Mouse (Mus musculus) liver, adult 2 months (tissue): Measurements from ENCODE around the gene Me1. TPM values are rescaled to one million over a fixed set of nuclear protein-coding genes. Genes with fewer than 3 reads are reported as not detected.

Experiments
- DNase-seq: peaks from one replicate; pipeline ENCODE4 v3.0.0-alpha.2; 2011; ENCODE audit warnings: low read depth, low spot score; ENCODE audit errors: extremely low read depth
- H3K27ac ChIP-seq: fragments of 200-500 bp; replicated peaks from 2 replicates; pipeline ENCODE4 v1.5.1; 2012; ENCODE audit warnings: low read depth, mild to moderate bottlenecking, control low read depth, inconsistent platforms, low read length; ENCODE audit not compliant: insufficient read depth
- H3K27me3 ChIP-seq: fragments of 200-500 bp; 2 replicates; pipeline ENCODE4 v1.6.1; 2012; ENCODE audit warnings: mild to moderate bottlenecking, moderate library complexity, low read length, inconsistent platforms; ENCODE audit not compliant: control insufficient read depth, insufficient read depth
- H3K36me3 ChIP-seq: fragments of 200-500 bp; 2 replicates; pipeline ENCODE4 v1.6.1; 2012; ENCODE audit warnings: low read length, inconsistent platforms; ENCODE audit not compliant: control insufficient read depth, insufficient read depth
- H3K4me1 ChIP-seq: fragments of 200-500 bp; 2 replicates; pipeline ENCODE4 v1.6.1; 2011; ENCODE audit warnings: low read length; ENCODE audit not compliant: control insufficient read depth, insufficient read depth
- H3K4me3 ChIP-seq: fragments of 200-500 bp; 2 replicates; pipeline ENCODE4 v1.5.1; 2011; ENCODE audit warnings: low read depth, mild to moderate bottlenecking, control low read depth, low read length, moderate library complexity; ENCODE audit not compliant: insufficient read depth
- H3K79me2 ChIP-seq: fragments of 200-500 bp; 2 replicates; pipeline ENCODE4 v1.6.1; 2012; ENCODE audit warnings: inconsistent platforms, mild to moderate bottlenecking, low read length, moderate library complexity; ENCODE audit not compliant: control insufficient read depth, insufficient read depth
- H3K9ac ChIP-seq: fragments of 200-500 bp; 2 replicates; pipeline ENCODE4 v1.6.1; 2012; ENCODE audit warnings: low read depth, mild to moderate bottlenecking, control low read depth, inconsistent platforms, low read length
- CTCF ChIP-seq: fragments of 200-500 bp; IDR thresholded peaks from 2 replicates; pipeline ENCODE4 v1.5.1; 2011; ENCODE audit warnings: low read depth, low read length, control low read depth
- POLR2A ChIP-seq: fragments of 200-500 bp; IDR thresholded peaks from 2 replicates; pipeline ENCODE4 v1.6.1; 2011; ENCODE audit warnings: low read length, control low read depth; ENCODE audit not compliant: insufficient read depth; ENCODE audit errors: extremely low read depth
- WGBS: fragments of 180-500 bp; shearing (Covaris S2); methylation state at CpG from one replicate; pipeline ENCODE4 v1.1.7; 2018; 5-methylcytosine and 5-hydroxymethylcytosine counted together
- polyA plus RNA-seq: library from polyadenylated mRNA; depleted of rRNA; stranded (reverse); fragments of >200 nt; gene quantifications from 2 replicates; pipeline ENCODE4 v1.2.3, GENCODE M21; 2012
- total RNA-seq: library from RNA; depleted of rRNA; stranded (reverse); fragments of >200 nt; gene quantifications from 2 replicates; pipeline ENCODE4 v1.2.3, GENCODE M21; 2014

Gene Me1
- total and polyA plus RNA-seq, 2 experiments = 87.4 to 101 TPM

- Histone ChIP-seq H3K36me3 (peaks cover 48% of the 10 kb centered on the region), H3K27ac (no peak overlapping the region), H3K27me3 (no peaks in the 10 kb centered on the region), H3K4me1 (no peaks in the 10 kb centered on the region), H3K9ac (no peak overlapping the region), H3K79me2 (no peaks in the 10 kb centered on the region), H3K4me3 (no peak overlapping the region)
- 91% methylated on average over 11 of the region's 11 CpGs for WGBS
- DNase-seq = no peak
- TF ChIP-seq POLR2A = no peak
- no peak for TF ChIP-seq CTCF
These were observed 108.5 kb downstream of the Me1 start for GRCm38 (mm10) chr9:86587019-86587795.

GRCm38 (mm10) chr9:86583740-86584139 is 112.0 kb downstream of the Me1 start:
- TF ChIP-seq POLR2A (no peak), CTCF (peak; percentile 82)
- Histone ChIP-seq H3K27ac (no peak overlapping the region), H3K79me2 (no peaks in the 10 kb centered on the region), H3K4me3 (no peak overlapping the region), H3K27me3 (no peaks in the 10 kb centered on the region), H3K4me1 (no peaks in the 10 kb centered on the region), H3K36me3 (peaks cover 54% of the 10 kb centered on the region), H3K9ac (no peak overlapping the region)
- peak; percentile 47 for DNase-seq
- WGBS = 62% methylated on average over 3 of the region's 3 CpGs

- Histone ChIP-seq H3K27me3 (no peaks in the 10 kb centered on the region), H3K9ac (no peak overlapping the region), H3K4me3 (no peak overlapping the region), H3K79me2 (no peaks in the 10 kb centered on the region), H3K27ac (no peak overlapping the region), H3K36me3 (peaks cover 60% of the 10 kb centered on the region), H3K4me1 (no peaks in the 10 kb centered on the region)
- DNase-seq = no peak
- TF ChIP-seq CTCF (no peak), POLR2A (no peak)
- 84% methylated on average over 10 of the region's 10 CpGs for WGBS
These were observed 116.1 kb downstream of the Me1 start for GRCm38 (mm10) chr9:86579657-86580056.

- 94% methylated on average over 6 of the region's 6 CpGs for WGBS
- peaks cover 9% of the 10 kb centered on the region; the same call in 1 of the 2 replicates for H3K4me1 ChIP-seq
- no peak overlapping the region for H3K27ac ChIP-seq
- TF ChIP-seq CTCF (no peak), POLR2A (no peak)
- H3K36me3 ChIP-seq = peaks cover 43% of the 10 kb centered on the region
- H3K27me3 ChIP-seq = no peaks in the 10 kb centered on the region
- DNase-seq = no peak
- H3K79me2 ChIP-seq = no peaks in the 10 kb centered on the region
- no peak overlapping the region for H3K9ac ChIP-seq
- H3K4me3 ChIP-seq = no peak overlapping the region
These were observed 120.6 kb downstream of the Me1 start for GRCm38 (mm10) chr9:86575178-86575577.

GRCm38 (mm10) chr9:86573616-86574303 is 122.0 kb downstream of the Me1 start:
- no peak for DNase-seq
- H3K27me3 ChIP-seq = no peaks in the 10 kb centered on the region
- no peaks in the 10 kb centered on the region for H3K79me2 ChIP-seq
- H3K4me3 ChIP-seq = no peak overlapping the region
- H3K27ac ChIP-seq = no peak overlapping the region
- WGBS = 79% methylated on average over 20 of the region's 20 CpGs
- H3K4me1 ChIP-seq = peaks cover 10% of the 10 kb centered on the region; the same call in 1 of the 2 replicates
- TF ChIP-seq CTCF = no peak
- no peak for TF ChIP-seq POLR2A
- H3K9ac ChIP-seq = no peak overlapping the region
- peaks cover 34% of the 10 kb centered on the region for H3K36me3 ChIP-seq

GRCm38 (mm10) chr9:86572636-86573291 is 123.0 kb downstream of the Me1 start:
- Histone ChIP-seq H3K27me3 (no peaks in the 10 kb centered on the region), H3K9ac (no peak overlapping the region), H3K36me3 (peaks cover 34% of the 10 kb centered on the region), H3K79me2 (no peaks in the 10 kb centered on the region), H3K27ac (no peak overlapping the region), H3K4me1 (peaks cover 10% of the 10 kb centered on the region; the same call in 1 of the 2 replicates), H3K4me3 (no peak overlapping the region)
- no peak for TF ChIP-seq POLR2A
- TF ChIP-seq CTCF = peak; percentile 71
- 33% methylated on average over 13 of the region's 13 CpGs for WGBS
- DNase-seq = peak; percentile 69
